Mouse (Mus musculus) heart, postnatal 0 days (tissue): ENCODE measurements around the gene Sbp.

ENCODE experiments used
- CTCF ChIP-seq: IDR thresholded peaks from 2 replicates; pipeline ENCODE4 v1.5.1; 2016; ENCODE audit warnings: antibody characterized with exemption, control low read depth, low read depth
- EP300 ChIP-seq: IDR thresholded peaks from 2 replicates; pipeline ENCODE4 v1.6.1; 2016; ENCODE audit warnings: antibody characterized with exemption, low read depth

DNA sequence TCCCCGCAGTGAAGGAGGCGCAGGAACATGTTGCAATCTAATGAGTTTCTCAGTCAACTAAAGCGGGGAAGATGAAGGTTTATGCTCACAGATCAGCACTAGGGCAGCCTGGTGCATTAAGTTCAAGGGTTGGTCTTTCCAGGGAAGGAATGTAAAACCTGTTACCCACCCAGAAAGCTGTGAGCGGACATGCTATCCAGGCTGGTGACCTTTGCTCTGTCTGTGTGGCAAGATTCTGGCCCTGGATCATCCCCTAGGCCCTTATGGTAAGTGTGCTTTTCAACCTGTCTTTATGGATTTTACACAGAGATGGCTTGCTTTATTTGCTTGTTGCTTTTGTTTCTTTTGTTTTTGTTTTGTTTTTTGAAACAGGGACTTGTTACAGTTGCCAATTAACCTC is 35.2 kb downstream of the Sbp start:
- no peak for TF ChIP-seq CTCF
- TF ChIP-seq EP300, result no peak
